Mouse (Mus musculus): ENCODE data around the gene Slbp. TPM values are rescaled to one million over a fixed set of nuclear protein-coding genes. Genes with fewer than 3 reads are reported as not detected.

The Slbp gene
- polyA plus RNA-seq, 1 experiment from 2014 or later: 208 TPM

- no peak for ATAC-seq (ENCODE audit: insufficient read depth, low FRiP score, low read depth)
- H3K9ac ChIP-seq: no peak overlapping the region
- peaks cover 21% of the 10 kb centered on the region for H3K36me3 ChIP-seq
- no peak overlapping the region for H3K4me2 ChIP-seq
- no peaks in the 10 kb centered on the region for H3K27me3 ChIP-seq (replicated peaks)
- 0 out of 2 replicates have a peak overlapping the region, but pooled peaks have one; percentile 26 for H3K27ac ChIP-seq
- WGBS: 91% methylated on average over 3 of the region's 3 CpGs
- H3K9me3 ChIP-seq: no peaks in the 10 kb centered on the region
- H3K4me1 ChIP-seq: no peaks in the 10 kb centered on the region
- H3K4me3 ChIP-seq (replicated peaks): no peak overlapping the region
Observed at GRCm38 (mm10) chr5:33674439-33674838, 22.1 kb upstream of the Slbp start.

GRCm38 (mm10) chr5:33671659-33672058, 19.3 kb upstream of the Slbp start:
- Histone ChIP-seq H3K27me3 (replicated peaks) (no peaks in the 10 kb centered on the region), H3K4me1 (no peaks in the 10 kb centered on the region), H3K9me3 (no peaks in the 10 kb centered on the region), H3K27ac (no peak overlapping the region), H3K9ac (no peak overlapping the region), H3K36me3 (peaks cover 46% of the 10 kb centered on the region), H3K4me3 (replicated peaks) (no peak overlapping the region), H3K4me2 (no peak overlapping the region)
- 71% methylated on average over 5 of the region's 5 CpGs for WGBS
- no peak for ATAC-seq (ENCODE audit: insufficient read depth, low FRiP score, low read depth)

- Histone ChIP-seq H3K4me2 (no peak overlapping the region), H3K9me3 (no peaks in the 10 kb centered on the region), H3K4me1 (no peaks in the 10 kb centered on the region), H3K27me3 (replicated peaks) (no peaks in the 10 kb centered on the region), H3K36me3 (peaks cover 57% of the 10 kb centered on the region), H3K4me3 (replicated peaks) (no peak overlapping the region), H3K9ac (no peak overlapping the region), H3K27ac (no peak overlapping the region)
- ATAC-seq (ENCODE audit: insufficient read depth, low FRiP score, low read depth): no peak
Observed at GRCm38 (mm10) chr5:33668223-33668622, 15.8 kb upstream of the Slbp start.

GRCm38 (mm10) chr5:33658664-33659050, 6.3 kb upstream of the Slbp start:
- no peaks in the 10 kb centered on the region for H3K9me3 ChIP-seq
- peaks cover 35% of the 10 kb centered on the region for H3K36me3 ChIP-seq
- peak overlapping the region; percentile 86 for H3K4me2 ChIP-seq
- under 1% methylated on average over 26 of the region's 26 CpGs for WGBS
- peak overlapping the region; percentile 84 for H3K4me3 ChIP-seq (replicated peaks)
- peak overlapping the region; percentile 68 for H3K9ac ChIP-seq
- peaks cover 25% of the 10 kb centered on the region for H3K4me1 ChIP-seq
- H3K27me3 ChIP-seq (replicated peaks): no peaks in the 10 kb centered on the region
- ATAC-seq (ENCODE audit: insufficient read depth, low FRiP score, low read depth): no peak; the same call in 1 of the 2 replicates
- H3K27ac ChIP-seq: peak overlapping the region; percentile 77

DNA sequence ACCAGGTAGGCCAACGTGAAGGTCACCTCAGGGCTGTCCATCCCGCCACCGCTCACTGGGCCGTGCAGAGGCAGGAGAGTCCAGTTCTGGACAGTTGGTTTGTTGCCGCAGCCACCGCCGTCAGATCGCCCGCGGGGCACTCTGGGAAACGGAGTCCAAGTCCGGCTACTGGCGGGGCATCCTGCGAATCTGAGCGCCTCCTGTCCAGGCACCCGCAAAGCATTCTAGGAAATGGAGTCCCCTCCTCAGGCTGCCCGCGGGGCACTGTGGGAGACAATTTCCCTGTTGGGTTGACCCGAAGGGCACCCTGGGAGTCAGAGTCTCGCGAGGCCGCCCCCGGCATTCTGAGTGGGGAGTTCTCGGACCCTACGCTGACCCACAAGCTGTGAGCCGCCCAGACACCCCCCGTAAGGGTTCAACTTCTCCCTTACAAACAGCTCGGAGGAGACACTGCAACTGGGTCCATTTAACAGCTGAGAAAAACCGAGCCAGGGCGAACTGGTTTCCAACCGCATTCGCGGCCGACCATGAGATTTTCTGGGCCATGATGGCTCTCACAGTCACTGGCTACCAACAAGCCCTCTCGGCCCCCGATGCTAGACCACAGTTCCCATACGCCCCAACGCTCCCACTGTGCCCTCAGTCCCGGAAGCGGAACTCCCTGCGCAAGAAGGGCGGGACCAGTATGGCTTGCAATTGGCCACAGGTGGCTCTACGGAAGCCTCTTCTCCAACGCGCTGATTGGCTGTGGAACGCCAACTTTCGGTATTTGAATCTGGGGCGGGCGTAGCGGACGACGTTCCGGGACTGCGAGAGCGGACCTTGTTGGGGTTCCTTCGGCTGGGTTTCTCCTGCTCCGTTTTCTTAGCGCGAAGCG, 5.7 kb upstream of the Slbp start, which contains the start of the genes Tacc3 and Tmem129:
TSS of gene Tacc3 (plus strand) at position 342 of the 877 bp plus-strand sequence.
TSS of gene Tmem129 (minus strand) at position 630 of the 877 bp plus-strand sequence.
- Histone ChIP-seq H3K4me3 (replicated peaks) (peak within 1 kb of the TSS; percentile 84), H3K4me1 (peaks cover 25% of the 10 kb centered on the region), H3K4me2 (peak within 1 kb of the TSS; percentile 86), H3K9ac (peak within 1 kb of the TSS; percentile 68), H3K27ac (peak within 1 kb of the TSS; percentile 97), H3K36me3 (peaks cover 32% of the 10 kb centered on the region), H3K9me3 (no peaks in the 10 kb centered on the region), H3K27me3 (replicated peaks) (no peaks in the 10 kb centered on the region)
- peak; percentile 97 for ATAC-seq (ENCODE audit: insufficient read depth, low FRiP score, low read depth)
- whole genome bisulfite sequencing: under 1% methylated on average over 60 of the region's 60 CpGs

- H3K27me3 ChIP-seq (replicated peaks): no peaks in the 10 kb centered on the region
- H3K27ac ChIP-seq: peak overlapping the region; percentile 88
- peaks cover 28% of the 10 kb centered on the region for H3K36me3 ChIP-seq
- peak; percentile 27 for ATAC-seq (ENCODE audit: insufficient read depth, low FRiP score, low read depth)
- under 1% methylated on average over 32 of the region's 32 CpGs for WGBS
- H3K4me3 ChIP-seq (replicated peaks): peak overlapping the region; percentile 84
- peak overlapping the region; percentile 61 for H3K9ac ChIP-seq
- H3K9me3 ChIP-seq: no peaks in the 10 kb centered on the region
- peaks cover 28% of the 10 kb centered on the region for H3K4me1 ChIP-seq
- peak overlapping the region; percentile 86 for H3K4me2 ChIP-seq
Observed at GRCm38 (mm10) chr5:33657251-33657786, 4.9 kb upstream of the Slbp start.

- Histone ChIP-seq H3K9ac (peak overlapping the region; percentile 61; the same call in 1 of the 2 replicates), H3K4me1 (peaks cover 28% of the 10 kb centered on the region), H3K27ac (peak overlapping the region; percentile 88), H3K27me3 (replicated peaks) (no peaks in the 10 kb centered on the region), H3K36me3 (peaks cover 24% of the 10 kb centered on the region), H3K9me3 (no peaks in the 10 kb centered on the region), H3K4me3 (replicated peaks) (peak overlapping the region; percentile 84), H3K4me2 (peak overlapping the region; percentile 86)
- ATAC-seq (ENCODE audit: insufficient read depth, low FRiP score, low read depth): no peak
- 33% methylated on average over 1 of the region's 1 CpGs for WGBS
Observed at GRCm38 (mm10) chr5:33656739-33657138, 4.4 kb upstream of the Slbp start.

- Histone ChIP-seq H3K4me3 (replicated peaks) (0 out of 2 replicates have a peak overlapping the region, but pooled peaks have one; percentile 0), H3K4me1 (peaks cover 33% of the 10 kb centered on the region), H3K4me2 (no peak overlapping the region), H3K9ac (0 out of 2 replicates have a peak overlapping the region, but pooled peaks have one; percentile 12), H3K9me3 (no peaks in the 10 kb centered on the region), H3K27me3 (replicated peaks) (no peaks in the 10 kb centered on the region), H3K36me3 (peaks cover 21% of the 10 kb centered on the region), H3K27ac (no peak overlapping the region)
- 90% methylated on average over 10 of the region's 10 CpGs for WGBS
- no peak for ATAC-seq (ENCODE audit: insufficient read depth, low FRiP score, low read depth)
Observed at GRCm38 (mm10) chr5:33655251-33655840, 3.0 kb upstream of the Slbp start.

DNA sequence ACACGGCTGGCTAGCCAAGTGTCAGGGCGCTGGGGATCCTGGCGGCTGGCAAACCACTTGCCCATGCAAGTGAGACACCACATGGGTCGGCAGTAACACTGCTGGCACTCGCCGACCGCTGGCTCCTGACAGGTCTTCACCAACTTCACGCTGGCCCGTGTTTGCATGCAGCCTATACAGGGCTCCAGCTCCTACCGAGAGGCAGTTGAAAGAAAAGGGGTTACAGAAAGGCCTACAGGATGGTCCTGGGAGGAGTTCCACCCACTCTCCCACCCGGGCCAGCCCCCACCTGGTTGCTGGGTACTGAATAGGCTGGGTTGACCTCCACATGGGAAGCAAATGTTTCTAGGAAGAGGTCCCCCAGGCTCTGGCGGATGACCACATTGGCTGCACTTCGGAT, 2.0 kb upstream of the Slbp start:
- no peak overlapping the region for H3K4me2 ChIP-seq
- no peaks in the 10 kb centered on the region for H3K27me3 ChIP-seq (replicated peaks)
- no peak overlapping the region for H3K9ac ChIP-seq
- no peak for ATAC-seq (ENCODE audit: insufficient read depth, low FRiP score, low read depth)
- H3K4me1 ChIP-seq: peaks cover 30% of the 10 kb centered on the region
- peaks cover 24% of the 10 kb centered on the region for H3K36me3 ChIP-seq
- no peak overlapping the region for H3K27ac ChIP-seq
- H3K9me3 ChIP-seq: no peaks in the 10 kb centered on the region
- WGBS: 94% methylated on average over 13 of the region's 13 CpGs
- H3K4me3 ChIP-seq (replicated peaks): no peak overlapping the region

DNA sequence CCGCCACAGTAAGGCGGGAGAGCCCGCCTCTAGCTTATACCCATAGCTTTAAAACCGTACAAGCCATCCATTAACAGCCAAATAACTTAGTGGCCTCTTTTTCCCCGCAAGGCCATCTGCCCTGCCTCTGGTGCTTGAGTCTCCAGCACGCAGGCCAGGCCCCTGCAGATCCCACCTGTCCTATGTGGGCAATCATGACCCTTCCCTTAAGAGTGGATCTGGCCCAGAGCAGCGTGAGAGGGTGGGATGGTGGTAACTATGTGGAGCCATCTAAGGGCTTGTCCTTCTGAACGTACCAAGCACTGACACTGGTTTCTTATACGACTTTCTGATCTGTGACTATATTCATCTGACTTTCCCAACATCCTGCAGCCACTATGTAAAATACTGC, 404 bp upstream of the Slbp start:
- no peak; the same call in 1 of the 2 replicates for ATAC-seq (ENCODE audit: insufficient read depth, low FRiP score, low read depth)
- H3K4me2 ChIP-seq: peak overlapping the region; percentile 56
- peak overlapping the region; percentile 74 for H3K27ac ChIP-seq
- WGBS: 3% methylated on average over 9 of the region's 9 CpGs
- peak overlapping the region; percentile 77 for H3K4me3 ChIP-seq (replicated peaks)
- no peak overlapping the region; the same call in 1 of the 2 replicates for H3K9ac ChIP-seq
- no peaks in the 10 kb centered on the region for H3K9me3 ChIP-seq
- H3K36me3 ChIP-seq: peaks cover 33% of the 10 kb centered on the region
- no peaks in the 10 kb centered on the region for H3K27me3 ChIP-seq (replicated peaks)
- peaks cover 27% of the 10 kb centered on the region for H3K4me1 ChIP-seq

GRCm38 (mm10) chr5:33651541-33651920, 843 bp downstream of the Slbp start:
- H3K9me3 ChIP-seq: no peaks in the 10 kb centered on the region
- H3K4me1 ChIP-seq: peaks cover 22% of the 10 kb centered on the region
- H3K36me3 ChIP-seq: peaks cover 45% of the 10 kb centered on the region
- peak overlapping the region; percentile 56 for H3K4me2 ChIP-seq
- no peaks in the 10 kb centered on the region for H3K27me3 ChIP-seq (replicated peaks)
- H3K9ac ChIP-seq: peak overlapping the region; percentile 52
- under 1% methylated on average over 11 of the region's 11 CpGs for WGBS
- H3K4me3 ChIP-seq (replicated peaks): peak overlapping the region; percentile 77
- ATAC-seq (ENCODE audit: insufficient read depth, low FRiP score, low read depth): no peak
- peak overlapping the region; percentile 97 for H3K27ac ChIP-seq
